Mouse (Mus musculus) liver, embryonic 14.5 days (tissue): ENCODE measurements around the gene Fuk. TPM values are rescaled to one million over a fixed set of nuclear protein-coding genes. Genes with fewer than 3 reads are reported as not detected.

Source experiments
- ATAC-seq: fragments of 200-750 bp; cut with Nextera tagmentation; 2 replicates; pipeline ENCODE4 v1.8.0; 2017; ENCODE audit warnings: moderate number of reproducible peaks, mild to moderate bottlenecking, moderate library complexity; ENCODE audit not compliant: insufficient read depth
- DNase-seq, 3 experiments: peaks; one replicate each; pipeline ENCODE4 v3.0.0-alpha.2; 2012 to 2013; ENCODE audit warnings: low read depth in 3 of 3, low spot score in 3 of 3
- H3K27ac ChIP-seq: fragments of 300-500 bp; sonication (generic); 2 replicates; pipeline ENCODE4 v1.5.1; 2014; ENCODE audit warnings: moderate library complexity, mild to moderate bottlenecking, control low read depth, inconsistent platforms
- H3K27me3 ChIP-seq: fragments of 300-500 bp; sonication (generic); 2 replicates; pipeline ENCODE4 v1.6.1; 2014; ENCODE audit warnings: mild to moderate bottlenecking, low read length, moderate library complexity; ENCODE audit not compliant: control insufficient read depth, insufficient read depth
- H3K36me3 ChIP-seq: fragments of 300-500 bp; sonication (generic); replicated peaks from 2 replicates; pipeline ENCODE4 v1.6.1; 2014; ENCODE audit warnings: low read depth; ENCODE audit not compliant: control insufficient read depth, insufficient read depth
- H3K4me1 ChIP-seq, 2 experiments: fragments of 200-500 bp in 1 of 2; fragments of 300-500 bp in 1 of 2; sonication (generic) in 1 of 2; replicated peaks; 2 replicates each; pipeline ENCODE4 v1.6.1; 2012 to 2014; ENCODE audit warnings: antibody characterized with exemption in 1 of 2, inconsistent platforms in 1 of 2, low read length in 1 of 2; ENCODE audit not compliant: control insufficient read depth in 2 of 2, insufficient read depth in 2 of 2
- H3K4me2 ChIP-seq: fragments of 300-500 bp; sonication (generic); 2 replicates; pipeline ENCODE4 v1.6.1; 2014; ENCODE audit warnings: low read depth, mild to moderate bottlenecking, control low read depth, moderate library complexity
- H3K4me3 ChIP-seq, 2 experiments: fragments of 200-500 bp in 1 of 2; fragments of 300-500 bp in 1 of 2; sonication (generic) in 1 of 2; 2 replicates each; pipeline ENCODE4 v1.5.1; 2012 to 2014; ENCODE audit warnings: low read depth in 2 of 2, low read length in 2 of 2, mild to moderate bottlenecking in 2 of 2, control low read depth in 1 of 2, inconsistent platforms in 1 of 2, moderate library complexity in 1 of 2; ENCODE audit not compliant: insufficient read depth in 1 of 2
- H3K9ac ChIP-seq: fragments of 300-500 bp; sonication (generic); replicated peaks from 2 replicates; pipeline ENCODE4 v1.6.1; 2014; ENCODE audit warnings: mild to moderate bottlenecking, control low read depth, moderate library complexity
- H3K9me3 ChIP-seq: fragments of 300-500 bp; sonication (generic); 2 replicates; pipeline ENCODE4 v1.6.1; 2016; ENCODE audit warnings: low read length, mixed read lengths; ENCODE audit not compliant: control insufficient read depth
- CTCF ChIP-seq: IDR thresholded peaks from 2 replicates; pipeline ENCODE4 v1.5.1; 2016; ENCODE audit warnings: antibody characterized with exemption, low read depth, control low read depth
- EP300 ChIP-seq: IDR thresholded peaks from 2 replicates; pipeline ENCODE4 v1.6.1; 2016; ENCODE audit warnings: antibody characterized with exemption, low read depth
- WGBS: fragments of 180-500 bp; shearing (Covaris S2); extraction: QIAGEN DNeasy Blood & Tissue Kit; methylation state at CpG from one replicate; pipeline ENCODE4 v1.1.7; 2014; ENCODE audit not compliant: insufficient replicate concordance; 5-methylcytosine and 5-hydroxymethylcytosine counted together
- polyA plus RNA-seq, 2 experiments: library from polyadenylated mRNA; depleted of rRNA in 1 of 2; stranded (reverse) in 1 of 2; unstranded in 1 of 2; fragments of >200 nt; fragmentation: Nextera tagmentation in 1 of 2; extraction: Ambion mirVana in 1 of 2; gene quantifications; 2 replicates each; pipeline versions ENCODE4 v1.2.1 to v1.2.3; 2012 to 2014

The Fuk gene
- polyA plus RNA-seq, 2 experiments = 1.3 to 2.5 TPM

DNA sequence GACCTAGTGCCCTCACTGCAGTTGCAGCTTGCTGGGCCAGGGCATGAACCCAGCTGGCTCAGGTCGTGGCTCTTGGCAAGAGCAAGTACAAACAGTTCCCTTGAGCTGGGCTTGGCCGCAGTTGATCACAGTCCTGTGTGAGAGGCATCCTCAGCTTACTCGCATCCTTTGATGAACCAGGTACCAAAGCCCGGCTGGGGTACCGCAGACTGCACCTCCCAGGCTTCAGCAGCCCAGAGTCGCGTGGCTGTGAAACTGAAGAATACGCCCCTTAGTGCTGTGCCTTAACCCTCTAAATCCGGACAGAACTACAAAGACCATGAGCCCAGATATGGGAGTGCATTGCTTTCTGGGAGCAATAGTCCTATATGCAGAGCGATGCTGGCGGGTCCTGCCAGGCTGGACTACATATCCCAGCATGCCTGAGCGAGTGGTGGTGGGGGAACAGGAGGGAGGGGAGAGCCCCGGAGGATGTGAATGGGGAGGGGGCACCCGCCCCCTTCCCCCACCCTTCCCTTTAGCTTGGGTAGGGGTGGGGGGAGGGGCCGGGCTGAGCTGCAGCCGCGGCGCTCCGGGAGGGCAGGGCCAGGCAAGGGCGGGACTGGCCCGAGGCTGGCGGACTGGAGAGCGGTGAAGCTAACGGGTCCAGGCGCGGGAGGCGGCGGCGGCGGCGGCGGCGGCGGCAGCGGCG is 17.2 kb upstream of the Fuk start, which contains the start of gene St3gal2:
Gene St3gal2 (plus strand): TSS at position 582 of the 691 bp plus-strand sequence.
- peaks cover 30 to 40% of the 10 kb centered on the region in 2 experiments for H3K4me1 ChIP-seq
- peak; percentile 80 for ATAC-seq
- WGBS = 2% methylated on average over 22 of the region's 36 CpGs

DNA sequence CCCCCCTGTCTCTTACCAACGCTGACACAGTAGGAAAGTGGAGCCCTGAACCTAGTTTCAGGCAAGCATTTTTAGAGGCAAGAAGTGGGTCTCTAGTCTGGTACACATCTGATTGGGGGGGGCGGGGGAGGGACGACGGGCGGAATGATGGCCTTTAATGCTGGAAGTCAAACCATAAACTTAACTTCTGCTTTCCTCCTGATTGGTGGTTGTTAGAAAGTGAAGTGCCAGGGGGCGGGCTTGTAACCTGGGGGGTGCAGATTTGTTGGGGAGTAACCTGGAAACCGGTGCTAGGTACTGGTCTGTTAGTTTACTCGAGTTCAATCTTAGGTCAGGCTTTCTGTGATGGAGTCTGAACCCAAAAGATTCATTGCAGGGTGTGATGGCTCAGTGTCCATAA is 16.2 kb upstream of the Fuk start:
- peaks cover 2% of the 10 kb centered on the region for H3K36me3 ChIP-seq
- ATAC-seq = no peak
- H3K4me3 ChIP-seq = no peak overlapping the region
- no peak overlapping the region for H3K9ac ChIP-seq
- DNase-seq = no peak
- peaks cover 24 to 31% of the 10 kb centered on the region in 2 experiments for H3K4me1 ChIP-seq
- TF ChIP-seq EP300 (no peak), CTCF (no peak)
- H3K27ac ChIP-seq = no peak overlapping the region
- no peaks in the 10 kb centered on the region for H3K27me3 ChIP-seq
- no peak overlapping the region; the same call in 1 of the 2 replicates for H3K4me2 ChIP-seq
- no peaks in the 10 kb centered on the region for H3K9me3 ChIP-seq
- WGBS = 53% methylated on average over 8 of the region's 8 CpGs

More for the DNA sequence above, 17.2 kb upstream of the Fuk start, which contains the start of gene St3gal2:
- Histone ChIP-seq H3K4me3 (peak within 1 kb of the TSS; percentile 79 to 92), H3K9ac (peak within 1 kb of the TSS; percentile 95), H3K36me3 (peaks cover 5% of the 10 kb centered on the region), H3K27me3 (no peaks in the 10 kb centered on the region), H3K9me3 (no peaks in the 10 kb centered on the region), H3K4me2 (peak within 1 kb of the TSS; percentile 90), H3K27ac (peak within 1 kb of the TSS; percentile 97)
- peak; percentile 71 to 75 (median 72) for DNase-seq
- TF ChIP-seq CTCF (0 out of 2 replicates have a peak, but pooled peaks have one; percentile 2), EP300 (no peak)

DNA sequence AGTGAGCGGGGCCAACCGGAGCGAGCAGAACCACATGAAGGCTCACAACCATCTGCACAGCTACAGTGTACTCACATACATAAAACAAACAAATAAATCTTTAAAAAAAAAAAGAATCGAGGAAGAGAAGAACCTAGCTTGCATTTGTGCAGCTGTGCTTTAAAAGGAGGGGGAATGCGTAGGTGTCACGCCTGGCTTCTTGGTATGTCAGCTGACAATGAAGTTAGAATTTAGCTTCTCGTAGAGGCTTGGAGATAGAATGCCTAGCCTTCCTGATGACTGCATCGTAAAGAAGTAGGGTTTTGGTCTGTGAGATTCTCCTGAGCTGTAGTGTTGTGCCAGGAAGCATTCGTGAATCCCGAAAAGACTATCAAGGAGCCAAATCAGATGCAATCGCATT is 15.7 kb upstream of the Fuk start:
- H3K27me3 ChIP-seq = no peaks in the 10 kb centered on the region
- no peak for TF ChIP-seq EP300
- no peak for TF ChIP-seq CTCF
- peaks cover 22 to 29% of the 10 kb centered on the region in 2 experiments for H3K4me1 ChIP-seq
- 80% methylated on average over 11 of the region's 11 CpGs for WGBS
- H3K36me3 ChIP-seq = peaks cover 1% of the 10 kb centered on the region; the same call in 1 of the 2 replicates
- no peak overlapping the region for H3K4me2 ChIP-seq
- H3K4me3 ChIP-seq = no peak overlapping the region
- no peak for DNase-seq
- no peak overlapping the region for H3K9ac ChIP-seq
- H3K27ac ChIP-seq = no peak overlapping the region
- no peak for ATAC-seq
- no peaks in the 10 kb centered on the region for H3K9me3 ChIP-seq

DNA sequence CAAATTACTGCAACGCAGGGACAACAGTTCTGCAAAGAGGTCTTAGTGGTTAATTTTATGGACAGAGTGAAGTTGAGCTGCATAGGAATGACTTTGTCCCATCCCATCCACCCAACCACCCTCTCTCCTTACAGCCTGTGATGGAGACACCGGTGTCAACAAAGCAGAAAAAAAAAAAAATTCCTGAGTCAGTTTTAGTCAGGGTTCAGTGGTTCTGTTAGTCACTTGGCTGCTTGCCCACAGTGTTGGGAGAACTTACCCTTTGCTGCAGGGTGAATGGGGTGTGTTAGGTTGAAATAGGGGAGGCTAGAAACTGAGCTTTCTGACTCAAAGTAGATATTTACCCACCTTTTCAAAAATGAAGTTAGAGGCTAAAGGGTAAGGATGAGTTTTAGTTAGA is 15.1 kb upstream of the Fuk start:
- H3K9me3 ChIP-seq = no peaks in the 10 kb centered on the region
- no peaks in the 10 kb centered on the region for H3K27me3 ChIP-seq
- TF ChIP-seq CTCF (no peak), EP300 (no peak)
- no peak for ATAC-seq
- no peak overlapping the region for H3K4me2 ChIP-seq
- no peak overlapping the region for H3K4me3 ChIP-seq
- DNase-seq = no peak
- no peaks in the 10 kb centered on the region; the same call in 1 of the 2 replicates for H3K36me3 ChIP-seq
- peaks cover 16 to 26% of the 10 kb centered on the region in 2 experiments for H3K4me1 ChIP-seq
- WGBS = 64% methylated on average over 2 of the region's 2 CpGs
- no peak overlapping the region for H3K9ac ChIP-seq
- H3K27ac ChIP-seq = no peak overlapping the region
